Mouse (Mus musculus) lung, embryonic 14.5 days (tissue): ENCODE results near the gene Itgae. TPM values are rescaled to one million over a fixed set of nuclear protein-coding genes. Genes with fewer than 3 reads are reported as not detected.

Experiments
- ATAC-seq: fragments of 200-750 bp; cut with Nextera tagmentation; 2 replicates; pipeline ENCODE4 v1.8.0; 2017; ENCODE audit warnings: mild to moderate bottlenecking, moderate TSS enrichment, moderate library complexity; ENCODE audit not compliant: insufficient read depth
- DNase-seq: peaks from one replicate; pipeline ENCODE4 v3.0.0-alpha.2; 2015
- H3K27ac ChIP-seq: fragments of 300-500 bp; sonication (generic); 2 replicates; pipeline ENCODE4 v1.5.1; 2014; ENCODE audit warnings: low read depth, mild to moderate bottlenecking, moderate library complexity
- H3K27me3 ChIP-seq: fragments of 300-500 bp; sonication (generic); 2 replicates; pipeline ENCODE4 v1.6.1; 2014; ENCODE audit warnings: low read length, control low read depth; ENCODE audit not compliant: insufficient read depth
- H3K36me3 ChIP-seq: fragments of 300-500 bp; sonication (generic); 2 replicates; pipeline ENCODE4 v1.6.1; 2014; ENCODE audit warnings: control low read depth; ENCODE audit not compliant: insufficient read depth
- H3K4me1 ChIP-seq: fragments of 300-500 bp; sonication (generic); 2 replicates; pipeline ENCODE4 v1.6.1; 2014; ENCODE audit warnings: antibody characterized with exemption, control low read depth; ENCODE audit not compliant: insufficient read depth
- H3K4me2 ChIP-seq: fragments of 300-500 bp; sonication (generic); 2 replicates; pipeline ENCODE4 v1.6.1; 2014; ENCODE audit warnings: mild to moderate bottlenecking
- H3K4me3 ChIP-seq: fragments of 300-500 bp; sonication (generic); 2 replicates; pipeline ENCODE4 v1.5.1; 2014; ENCODE audit warnings: low read depth, low read length
- H3K9ac ChIP-seq: fragments of 300-500 bp; sonication (generic); 2 replicates; pipeline ENCODE4 v1.6.1; 2014
- H3K9me3 ChIP-seq: fragments of 300-500 bp; sonication (generic); 2 replicates; pipeline ENCODE4 v1.6.1; 2016; ENCODE audit warnings: low read depth, low read length, control low read depth
- CTCF ChIP-seq: IDR thresholded peaks from 2 replicates; pipeline ENCODE4 v1.5.1; 2016; ENCODE audit warnings: antibody characterized with exemption, low read depth
- WGBS: fragments of 180-500 bp; shearing (Covaris S2); extraction: QIAGEN DNeasy Blood & Tissue Kit; methylation state at CpG from one replicate; pipeline ENCODE4 v1.1.7; 2014; 5-methylcytosine and 5-hydroxymethylcytosine counted together
- polyA plus RNA-seq: library from polyadenylated mRNA; unstranded; fragments of >200 nt; fragmentation: Nextera tagmentation; extraction: Ambion mirVana; gene quantifications from 2 replicates; pipeline ENCODE4 v1.2.1, GENCODE M21; 2014

The Itgae gene
- polyA plus RNA-seq, 1 experiment from 2014 or later, result 0.38 TPM

DNA sequence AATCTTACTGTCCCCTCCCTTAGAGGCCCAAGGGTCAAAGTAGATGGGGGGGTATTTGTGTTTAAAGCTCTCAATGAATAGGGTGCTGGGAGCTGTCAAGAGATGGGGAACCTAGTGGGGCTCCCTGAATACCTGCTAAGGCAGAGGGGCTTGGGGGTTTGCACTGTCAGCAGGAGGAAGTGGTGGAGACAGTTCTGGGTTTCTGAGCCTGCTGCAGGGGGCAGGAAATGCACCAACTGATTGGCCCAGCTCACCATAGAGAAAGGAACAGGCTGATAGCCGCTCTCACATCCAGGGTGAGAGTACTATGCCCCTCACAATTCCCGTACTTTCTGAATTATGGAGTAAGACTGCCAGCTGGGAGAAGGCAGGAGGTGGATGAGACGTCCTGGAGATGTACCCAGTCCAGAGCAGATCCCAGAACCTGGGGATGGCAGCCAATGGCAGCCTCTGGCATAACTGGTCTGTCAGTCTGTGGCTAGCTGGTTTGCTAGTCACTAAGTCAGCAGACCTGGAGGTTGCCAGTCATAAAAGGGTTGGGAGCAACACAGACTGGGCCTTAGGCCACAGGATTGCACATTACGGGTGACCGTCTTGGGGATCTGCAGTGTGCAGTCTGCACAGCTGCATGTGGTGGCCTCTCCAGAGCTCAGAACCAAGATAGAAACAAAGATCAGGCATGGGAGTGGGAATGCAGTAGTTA, 18.0 kb downstream of the Itgae start:
- no peaks in the 10 kb centered on the region for H3K27me3 ChIP-seq
- H3K9me3 ChIP-seq, result no peaks in the 10 kb centered on the region
- H3K27ac ChIP-seq, result no peak overlapping the region
- no peak overlapping the region for H3K4me2 ChIP-seq
- no peak for ATAC-seq
- H3K4me1 ChIP-seq, result no peaks in the 10 kb centered on the region
- no peaks in the 10 kb centered on the region for H3K36me3 ChIP-seq
- no peak overlapping the region for H3K9ac ChIP-seq
- 57% methylated on average over 5 of the region's 5 CpGs for WGBS
- DNase-seq, result no peak
- H3K4me3 ChIP-seq, result no peak overlapping the region
- no peak for TF ChIP-seq CTCF

DNA sequence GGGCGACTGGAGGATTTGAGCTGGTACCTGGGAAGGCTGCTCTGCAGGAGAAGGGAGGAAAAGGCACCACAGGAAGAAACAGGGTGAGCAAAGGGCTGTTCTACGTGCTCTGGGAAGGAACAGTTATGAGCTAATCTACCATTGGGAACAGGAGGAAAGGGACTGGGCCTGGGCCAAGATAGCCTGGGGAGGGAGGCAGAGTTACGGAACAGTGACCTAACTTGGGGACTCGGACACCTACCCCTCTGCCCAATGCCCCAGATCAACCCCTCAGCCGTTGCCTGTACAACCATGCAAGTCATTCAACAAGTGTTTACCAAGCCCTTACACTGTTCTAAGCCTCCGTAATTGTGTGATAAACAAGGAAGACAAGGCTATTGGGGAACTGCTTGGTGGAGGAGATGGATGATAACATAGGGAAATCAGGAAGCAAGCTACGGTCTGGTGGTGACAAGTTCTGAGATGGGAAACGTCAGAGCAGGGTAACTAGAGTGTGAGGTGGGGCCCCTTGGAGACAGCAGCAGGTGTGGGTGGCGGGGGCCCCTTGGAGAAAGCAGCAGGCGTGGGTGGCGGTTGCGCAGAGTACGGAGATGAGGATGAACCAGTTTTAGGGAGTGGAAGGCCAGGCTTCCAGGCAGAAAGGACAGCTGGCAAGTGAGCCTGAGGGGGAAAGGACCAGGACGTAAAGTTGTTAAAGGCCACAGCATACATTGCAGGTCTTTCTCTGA, 18.7 kb downstream of the Itgae start:
- H3K36me3 ChIP-seq, result no peaks in the 10 kb centered on the region
- 70% methylated on average over 14 of the region's 14 CpGs for WGBS
- DNase-seq (no peak), ATAC-seq (no peak)
- H3K9ac ChIP-seq, result no peak overlapping the region
- no peak overlapping the region for H3K27ac ChIP-seq
- no peaks in the 10 kb centered on the region for H3K9me3 ChIP-seq
- H3K4me2 ChIP-seq, result no peak overlapping the region
- no peaks in the 10 kb centered on the region for H3K4me1 ChIP-seq
- no peaks in the 10 kb centered on the region for H3K27me3 ChIP-seq
- H3K4me3 ChIP-seq, result no peak overlapping the region
- TF ChIP-seq CTCF, result no peak

DNA sequence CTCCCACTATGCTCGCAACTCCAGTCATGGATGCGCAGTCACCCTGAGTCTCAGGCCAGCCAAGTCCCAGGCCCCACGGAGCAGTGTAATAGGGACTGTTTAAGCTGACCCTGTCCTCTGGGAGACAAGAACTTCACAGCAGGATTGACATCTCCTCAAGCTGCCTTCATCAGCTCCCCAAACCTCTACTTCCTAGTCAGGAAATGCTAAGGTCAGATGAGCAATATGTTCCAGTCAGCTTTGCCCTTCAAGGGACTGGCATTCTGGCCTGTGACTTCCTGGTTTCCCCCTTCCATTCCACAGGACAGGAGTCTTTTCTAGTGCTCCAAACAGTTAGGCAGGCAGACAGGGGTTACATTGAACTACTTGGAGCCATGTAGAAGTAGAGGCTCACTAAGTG, 19.6 kb downstream of the Itgae start:
- WGBS, result 78% methylated on average over 3 of the region's 3 CpGs

DNA sequence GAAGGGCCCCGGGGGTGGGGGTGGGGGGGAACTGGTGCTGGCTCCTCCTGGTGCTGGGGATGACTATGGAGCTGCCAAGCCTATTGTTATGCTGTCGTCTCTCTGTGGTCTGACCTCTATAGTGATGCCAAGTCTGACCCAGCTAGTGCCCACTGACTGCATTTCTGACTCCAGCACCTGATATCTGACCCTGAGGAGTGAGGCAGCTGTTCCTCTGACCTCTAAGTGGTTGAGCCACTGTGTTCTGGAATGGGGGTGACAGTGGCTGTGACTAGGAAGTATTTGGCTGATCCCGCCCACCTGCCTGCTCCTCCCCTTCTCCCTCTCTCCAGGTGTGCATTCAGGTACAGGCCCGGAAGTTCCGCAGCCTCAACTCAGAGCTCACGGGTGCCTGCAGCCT, 21.0 kb downstream of the Itgae start:
- Histone ChIP-seq H3K36me3 (no peaks in the 10 kb centered on the region), H3K27ac (no peak overlapping the region), H3K4me1 (no peaks in the 10 kb centered on the region), H3K27me3 (no peaks in the 10 kb centered on the region), H3K4me2 (no peak overlapping the region), H3K9me3 (no peaks in the 10 kb centered on the region), H3K9ac (no peak overlapping the region), H3K4me3 (no peak overlapping the region)
- TF ChIP-seq CTCF, result no peak
- ATAC-seq, result no peak
- WGBS, result 60% methylated on average over 6 of the region's 6 CpGs
- DNase-seq, result no peak

More for the DNA sequence above, 19.6 kb downstream of the Itgae start:
- no peaks in the 10 kb centered on the region for H3K36me3 ChIP-seq
- no peak overlapping the region for H3K9ac ChIP-seq
- DNase-seq, result no peak
- no peaks in the 10 kb centered on the region for H3K4me1 ChIP-seq
- H3K27ac ChIP-seq, result no peak overlapping the region
- no peak overlapping the region for H3K4me3 ChIP-seq
- no peak for TF ChIP-seq CTCF
- H3K4me2 ChIP-seq, result no peak overlapping the region
- H3K9me3 ChIP-seq, result no peaks in the 10 kb centered on the region
- H3K27me3 ChIP-seq, result no peaks in the 10 kb centered on the region
- ATAC-seq, result no peak

DNA sequence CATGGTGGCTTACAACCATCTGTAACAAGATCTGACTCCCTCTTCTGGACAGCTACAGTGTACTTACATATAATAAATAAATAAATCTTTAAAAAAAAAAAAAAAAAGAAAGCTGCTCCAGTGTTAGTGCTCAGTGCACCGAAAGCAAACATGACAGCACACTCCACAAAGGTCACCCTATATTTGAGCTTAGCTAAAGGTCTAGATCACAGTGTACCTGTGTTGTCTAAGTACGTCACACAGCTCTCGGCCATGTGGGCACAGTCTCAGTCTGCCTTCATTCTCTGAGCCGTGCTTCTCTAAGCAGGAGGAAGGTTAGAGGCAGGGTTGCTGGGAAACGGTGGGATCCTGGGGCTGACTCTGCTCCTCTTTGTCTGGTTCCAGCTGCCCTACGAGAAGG, 36.1 kb downstream of the Itgae start:
- H3K27me3 ChIP-seq, result no peaks in the 10 kb centered on the region
- H3K27ac ChIP-seq, result no peak overlapping the region
- no peaks in the 10 kb centered on the region for H3K4me1 ChIP-seq
- H3K36me3 ChIP-seq, result peaks cover 6% of the 10 kb centered on the region; the same call in 1 of the 2 replicates
- ATAC-seq (no peak), DNase-seq (no peak)
- no peak overlapping the region for H3K9ac ChIP-seq
- TF ChIP-seq CTCF, result no peak
- no peak overlapping the region for H3K4me2 ChIP-seq
- WGBS, result 88% methylated on average over 6 of the region's 6 CpGs
- no peaks in the 10 kb centered on the region for H3K9me3 ChIP-seq
- H3K4me3 ChIP-seq, result no peak overlapping the region

DNA sequence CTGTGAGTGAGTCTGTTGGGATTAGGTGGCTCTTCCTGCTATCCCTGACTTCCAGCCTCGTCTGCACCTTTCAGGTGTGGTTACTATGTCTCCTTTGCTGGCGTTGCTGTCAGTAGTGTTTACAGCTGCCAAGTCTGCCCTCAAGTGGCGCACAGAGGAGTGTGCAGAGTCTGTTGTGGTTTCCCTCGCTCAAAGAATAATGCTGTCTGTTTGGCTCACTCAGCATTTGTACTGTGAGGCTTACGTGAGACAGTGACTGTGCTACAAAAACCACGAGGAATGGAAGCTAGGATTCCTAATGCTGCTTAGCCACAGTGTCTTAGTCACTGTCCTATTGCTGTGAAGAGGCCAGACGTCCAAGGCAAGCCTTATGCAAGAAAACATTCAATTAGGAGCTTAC, 40.6 kb downstream of the Itgae start:
- no peaks in the 10 kb centered on the region for H3K9me3 ChIP-seq
- TF ChIP-seq CTCF, result no peak
- H3K27me3 ChIP-seq, result no peaks in the 10 kb centered on the region
- no peak overlapping the region for H3K9ac ChIP-seq
- 0 out of 2 replicates have a peak, but pooled peaks cover 7% of the 10 kb centered on the region for H3K4me1 ChIP-seq
- H3K36me3 ChIP-seq, result peaks cover 30% of the 10 kb centered on the region
- no peak overlapping the region for H3K4me2 ChIP-seq
- H3K27ac ChIP-seq, result no peak overlapping the region
- 74% methylated on average over 7 of the region's 7 CpGs for WGBS
- DNase-seq, result no peak
- no peak overlapping the region for H3K4me3 ChIP-seq
- no peak for ATAC-seq

DNA sequence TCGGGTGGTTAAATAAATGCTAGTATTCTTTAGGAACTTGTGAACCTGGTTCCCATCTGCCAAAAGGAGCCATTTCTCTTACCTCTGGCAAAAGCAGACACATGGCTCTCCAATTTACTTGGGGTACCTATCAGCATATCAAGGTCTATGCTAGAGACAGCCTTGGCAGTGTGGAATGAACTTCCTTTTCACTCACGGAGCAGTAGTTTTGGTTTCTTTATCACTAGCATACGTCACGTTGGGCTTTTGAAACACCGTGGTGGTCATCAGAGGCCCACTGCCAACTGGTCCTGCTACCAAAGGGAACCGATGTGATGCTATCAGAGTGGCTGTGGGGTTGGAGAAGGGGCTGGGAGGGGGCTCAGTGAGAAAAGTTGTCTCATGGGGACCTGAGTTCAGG, 42.6 kb downstream of the Itgae start:
- WGBS, result 90% methylated on average over 6 of the region's 6 CpGs
- no peaks in the 10 kb centered on the region for H3K27me3 ChIP-seq
- H3K9me3 ChIP-seq, result no peaks in the 10 kb centered on the region
- H3K9ac ChIP-seq, result no peak overlapping the region
- no peak for TF ChIP-seq CTCF
- H3K4me3 ChIP-seq, result no peak overlapping the region
- ATAC-seq, result no peak
- no peak for DNase-seq
- H3K4me1 ChIP-seq, result peaks cover 15% of the 10 kb centered on the region; the same call in 1 of the 2 replicates
- no peak overlapping the region for H3K4me2 ChIP-seq
- H3K27ac ChIP-seq, result no peak overlapping the region
- H3K36me3 ChIP-seq, result peaks cover 30% of the 10 kb centered on the region
